Mouse (Mus musculus): ENCODE data around the gene Tshz2. TPM values are rescaled to one million over a fixed set of nuclear protein-coding genes. Genes with fewer than 3 reads are reported as not detected.

The Tshz2 gene
- polyA plus RNA-seq, 1 experiment from 2014 or later, result 5.1 TPM

- peaks cover 32% of the 10 kb centered on the region for H3K4me1 ChIP-seq (replicated peaks)
- no peaks in the 10 kb centered on the region for H3K27me3 ChIP-seq (ENCODE audit: insufficient read depth, poor library complexity, severe bottlenecking)
- H3K9me3 ChIP-seq, result no peaks in the 10 kb centered on the region
- H3K27ac ChIP-seq, result peak overlapping the region; percentile 59
- WGBS, result 58% methylated on average over 16 of the region's 16 CpGs
- H3K4me3 ChIP-seq, result no peak overlapping the region
- no peaks in the 10 kb centered on the region for H3K36me3 ChIP-seq
- peak; percentile 15 for DNase-seq (ENCODE audit: low spot score)
Observed at GRCm38 (mm10) chr2:169728651-169729280, 96.0 kb downstream of the Tshz2 start.

GRCm38 (mm10) chr2:169730551-169730996 is 97.8 kb downstream of the Tshz2 start:
- H3K36me3 ChIP-seq, result no peaks in the 10 kb centered on the region
- no peak for DNase-seq (ENCODE audit: low spot score)
- WGBS, result 88% methylated on average over 7 of the region's 7 CpGs

GRCm38 (mm10) chr2:169734053-169734452 is 101.2 kb downstream of the Tshz2 start:
- H3K36me3 ChIP-seq, result no peaks in the 10 kb centered on the region
- H3K27me3 ChIP-seq (ENCODE audit: insufficient read depth, poor library complexity, severe bottlenecking), result no peaks in the 10 kb centered on the region
- H3K9me3 ChIP-seq, result no peaks in the 10 kb centered on the region
- H3K27ac ChIP-seq, result no peak overlapping the region
- H3K4me1 ChIP-seq (replicated peaks), result peaks cover 18% of the 10 kb centered on the region
- no peak overlapping the region for H3K4me3 ChIP-seq
- WGBS, result 75% methylated on average over 7 of the region's 7 CpGs
- DNase-seq (ENCODE audit: low spot score), result no peak

More at GRCm38 (mm10) chr2:169730551-169730996, 97.8 kb downstream of the Tshz2 start:
- no peaks in the 10 kb centered on the region for H3K27me3 ChIP-seq (ENCODE audit: insufficient read depth, poor library complexity, severe bottlenecking)
- H3K27ac ChIP-seq, result no peak overlapping the region
- peaks cover 30% of the 10 kb centered on the region for H3K4me1 ChIP-seq (replicated peaks)
- no peaks in the 10 kb centered on the region for H3K9me3 ChIP-seq
- H3K4me3 ChIP-seq, result no peak overlapping the region

DNA sequence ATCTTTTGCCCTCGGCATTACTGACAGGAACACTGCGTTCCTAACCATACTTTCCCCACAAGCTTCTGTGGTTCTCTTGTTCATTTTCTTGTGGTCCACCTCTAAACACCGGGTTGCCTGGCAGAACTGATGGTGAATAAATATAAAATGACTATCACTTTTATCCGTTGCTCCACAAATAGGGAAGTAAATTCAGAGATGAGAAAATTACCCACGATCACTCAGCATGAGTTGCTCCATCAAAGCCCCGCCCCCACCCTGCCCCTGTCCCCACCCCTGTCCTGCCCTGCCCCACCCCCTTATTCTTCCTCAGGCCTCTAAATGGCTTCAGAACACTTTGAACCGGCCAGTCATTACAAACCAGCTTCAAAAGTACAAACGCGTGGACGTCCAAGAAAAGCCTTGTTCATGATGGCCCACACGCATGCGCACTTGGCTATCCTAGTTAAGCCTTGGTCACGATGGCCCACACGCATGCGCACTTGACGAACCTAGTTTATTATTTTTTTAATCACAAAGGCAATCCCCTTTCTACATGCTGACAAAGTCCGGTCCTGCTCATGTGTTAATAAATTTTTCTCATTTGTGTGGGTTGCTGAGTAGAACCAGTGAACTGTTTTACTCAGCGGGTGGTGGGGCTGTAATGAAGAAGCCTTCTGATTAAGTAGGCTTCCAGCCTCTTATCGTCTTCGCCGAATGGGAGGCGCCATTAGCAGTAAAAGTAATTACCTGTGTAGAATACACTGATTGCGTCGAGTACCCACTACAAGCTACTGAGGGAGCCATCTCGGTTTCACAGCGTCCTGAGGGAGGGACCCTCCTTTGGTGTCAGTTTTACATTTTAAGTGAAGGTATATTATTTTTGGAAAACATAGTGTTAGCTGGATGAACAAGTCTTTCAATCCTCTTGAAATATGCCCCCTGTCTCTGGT is 102.9 kb downstream of the Tshz2 start:
- H3K4me3 ChIP-seq, result no peak overlapping the region
- no peaks in the 10 kb centered on the region for H3K27me3 ChIP-seq (ENCODE audit: insufficient read depth, poor library complexity, severe bottlenecking)
- no peak for DNase-seq (ENCODE audit: low spot score)
- no peak overlapping the region for H3K27ac ChIP-seq
- H3K9me3 ChIP-seq, result no peaks in the 10 kb centered on the region
- peaks cover 14% of the 10 kb centered on the region for H3K4me1 ChIP-seq (replicated peaks)
- WGBS, result 93% methylated on average over 26 of the region's 26 CpGs
- no peaks in the 10 kb centered on the region for H3K36me3 ChIP-seq

- no peaks in the 10 kb centered on the region for H3K4me1 ChIP-seq (replicated peaks)
- no peaks in the 10 kb centered on the region for H3K9me3 ChIP-seq
- no peak for DNase-seq (ENCODE audit: low spot score)
- no peak overlapping the region for H3K27ac ChIP-seq
- no peaks in the 10 kb centered on the region for H3K27me3 ChIP-seq (ENCODE audit: insufficient read depth, poor library complexity, severe bottlenecking)
- 93% methylated on average over 10 of the region's 10 CpGs for WGBS
- no peak overlapping the region for H3K4me3 ChIP-seq
- no peaks in the 10 kb centered on the region for H3K36me3 ChIP-seq
Observed at GRCm38 (mm10) chr2:169740996-169741395, 108.2 kb downstream of the Tshz2 start.

DNA sequence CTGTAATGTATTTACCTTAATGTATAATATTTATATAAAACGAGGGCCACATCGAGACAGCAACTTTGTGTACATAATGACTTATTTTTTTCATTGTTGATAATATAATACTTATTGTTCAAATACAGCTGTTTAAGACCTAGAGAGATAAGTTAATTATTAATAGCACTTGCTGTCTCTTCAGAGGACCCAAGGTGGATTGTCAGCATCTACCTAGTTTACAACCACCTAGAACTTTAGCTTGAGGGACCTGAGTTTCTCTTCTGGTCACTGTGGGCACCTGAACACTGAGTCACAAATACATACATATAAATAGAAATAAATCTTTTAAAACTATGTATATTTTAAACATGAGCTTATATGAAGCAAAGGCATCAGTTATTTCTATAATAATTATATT is 110.0 kb downstream of the Tshz2 start:
- H3K9me3 ChIP-seq, result no peaks in the 10 kb centered on the region
- no peaks in the 10 kb centered on the region for H3K4me1 ChIP-seq (replicated peaks)
- 90% methylated on average over 2 of the region's 2 CpGs for WGBS
- H3K4me3 ChIP-seq, result no peak overlapping the region
- H3K27me3 ChIP-seq (ENCODE audit: insufficient read depth, poor library complexity, severe bottlenecking), result no peaks in the 10 kb centered on the region
- DNase-seq (ENCODE audit: low spot score), result no peak
- H3K36me3 ChIP-seq, result no peaks in the 10 kb centered on the region
- no peak overlapping the region for H3K27ac ChIP-seq

DNA sequence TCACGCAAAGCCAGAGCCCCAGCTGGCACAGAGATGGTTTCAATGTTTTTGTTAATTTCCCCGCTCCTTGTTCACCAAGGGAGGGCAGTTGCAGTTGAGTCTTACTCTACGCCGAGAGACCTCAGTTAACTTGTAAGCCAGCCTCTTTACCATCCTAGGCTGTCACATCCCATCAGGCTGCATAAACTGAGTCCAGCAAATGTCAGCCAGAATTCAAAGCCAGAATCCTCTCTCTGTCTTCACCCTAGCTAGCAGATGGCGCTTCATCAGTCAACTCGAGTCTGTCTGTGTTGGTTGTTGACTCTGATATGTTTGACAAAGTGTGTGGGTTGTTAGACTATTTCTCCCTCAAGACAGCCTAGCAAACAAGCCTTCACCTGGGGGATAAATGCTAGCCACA is 110.5 kb downstream of the Tshz2 start:
- no peaks in the 10 kb centered on the region for H3K9me3 ChIP-seq
- no peak for DNase-seq (ENCODE audit: low spot score)
- no peak overlapping the region for H3K27ac ChIP-seq
- no peaks in the 10 kb centered on the region for H3K27me3 ChIP-seq (ENCODE audit: insufficient read depth, poor library complexity, severe bottlenecking)
- H3K4me3 ChIP-seq, result no peak overlapping the region
- 83% methylated on average over 6 of the region's 6 CpGs for WGBS
- no peaks in the 10 kb centered on the region for H3K4me1 ChIP-seq (replicated peaks)
- H3K36me3 ChIP-seq, result no peaks in the 10 kb centered on the region

GRCm38 (mm10) chr2:169743910-169744309 is 111.1 kb downstream of the Tshz2 start:
- Histone ChIP-seq H3K9me3 (no peaks in the 10 kb centered on the region), H3K27me3 (ENCODE audit: insufficient read depth, poor library complexity, severe bottlenecking) (no peaks in the 10 kb centered on the region), H3K36me3 (no peaks in the 10 kb centered on the region), H3K4me1 (replicated peaks) (no peaks in the 10 kb centered on the region), H3K4me3 (no peak overlapping the region), H3K27ac (no peak overlapping the region)
- no peak for DNase-seq (ENCODE audit: low spot score)
- 86% methylated on average over 4 of the region's 4 CpGs for WGBS

GRCm38 (mm10) chr2:169747114-169747642 is 114.4 kb downstream of the Tshz2 start:
- H3K4me3 ChIP-seq, result no peak overlapping the region
- H3K36me3 ChIP-seq, result no peaks in the 10 kb centered on the region
- H3K4me1 ChIP-seq (replicated peaks), result peaks cover 11% of the 10 kb centered on the region
- H3K9me3 ChIP-seq, result no peaks in the 10 kb centered on the region
- 82% methylated on average over 7 of the region's 7 CpGs for WGBS
- no peak for DNase-seq (ENCODE audit: low spot score)
- no peak overlapping the region for H3K27ac ChIP-seq
- no peaks in the 10 kb centered on the region for H3K27me3 ChIP-seq (ENCODE audit: insufficient read depth, poor library complexity, severe bottlenecking)

DNA sequence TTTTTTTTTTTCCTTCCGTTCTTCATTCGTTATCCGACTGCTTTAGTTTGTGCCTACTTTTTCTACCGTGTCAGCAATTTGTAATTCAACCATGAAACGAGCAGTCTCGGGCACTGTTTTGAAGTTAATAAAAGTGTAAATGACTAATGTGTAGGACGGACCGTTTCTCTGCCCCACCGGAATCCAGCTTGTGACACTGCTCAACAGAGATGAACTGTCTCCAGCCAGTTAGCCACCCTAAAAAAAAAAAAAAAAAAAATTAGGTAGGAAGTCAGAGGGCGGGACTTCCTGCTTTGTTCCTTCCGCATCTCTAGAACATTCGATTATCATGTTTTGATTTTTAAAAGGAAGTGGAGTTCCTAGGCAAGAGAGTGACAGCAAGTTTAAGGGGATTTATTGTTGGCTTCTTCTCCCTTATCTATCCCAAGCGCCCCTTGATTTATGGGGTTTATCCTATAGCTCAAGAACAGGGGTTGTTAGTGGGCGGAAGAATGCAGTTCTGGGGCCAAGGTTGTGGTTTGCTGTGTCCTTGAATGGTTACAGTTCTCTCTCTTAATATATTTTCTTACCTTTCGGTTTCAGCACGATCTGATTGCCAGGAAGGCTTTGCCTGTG is 116.6 kb downstream of the Tshz2 start:
- Histone ChIP-seq H3K4me3 (no peak overlapping the region), H3K36me3 (no peaks in the 10 kb centered on the region), H3K27ac (no peak overlapping the region), H3K27me3 (ENCODE audit: insufficient read depth, poor library complexity, severe bottlenecking) (no peaks in the 10 kb centered on the region), H3K9me3 (no peaks in the 10 kb centered on the region), H3K4me1 (replicated peaks) (peaks cover 11% of the 10 kb centered on the region)
- DNase-seq (ENCODE audit: low spot score), result no peak
- 90% methylated on average over 16 of the region's 16 CpGs for WGBS

DNA sequence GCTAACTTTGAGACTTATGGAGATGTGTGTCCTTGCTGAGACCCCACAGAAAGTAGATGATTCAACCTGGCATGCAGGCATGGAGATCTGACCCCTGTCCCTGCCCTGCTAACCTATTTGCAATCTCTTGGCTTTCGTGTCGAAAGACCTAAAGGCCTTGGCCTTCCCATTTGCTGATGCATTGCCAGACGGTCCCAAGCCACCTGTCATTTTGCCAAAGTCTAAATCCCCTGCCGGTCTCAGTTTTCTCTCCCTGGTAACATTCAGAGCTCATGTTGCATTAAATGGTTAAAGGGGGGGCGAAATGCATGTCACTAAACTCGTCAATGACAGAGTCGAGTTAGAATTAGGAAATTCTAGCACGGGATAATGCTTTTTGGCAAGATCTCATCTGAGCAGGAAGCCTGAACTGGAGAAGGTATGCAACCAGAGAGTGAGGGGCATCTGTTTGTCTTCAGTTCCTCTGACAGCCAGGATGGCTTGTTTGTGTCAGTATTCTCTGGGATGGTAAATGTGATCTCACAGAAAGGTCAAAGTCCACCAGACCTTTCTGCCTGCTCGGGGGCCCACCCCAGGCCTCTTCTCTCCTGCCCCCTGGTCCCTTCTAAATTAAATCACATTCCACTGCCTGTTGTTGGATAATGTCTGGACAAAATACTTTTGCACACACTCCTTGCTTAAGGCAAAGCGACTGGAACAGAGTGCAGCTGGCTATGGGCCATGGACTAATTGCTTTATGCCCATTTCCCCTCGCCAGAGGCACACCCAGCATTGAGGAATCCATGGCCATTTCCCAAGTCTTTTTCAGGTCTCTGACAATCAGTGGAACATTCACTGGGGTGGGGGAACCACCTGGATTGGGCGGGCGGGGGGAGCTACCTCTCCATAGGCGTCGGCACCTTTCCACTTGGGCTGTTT is 118.0 kb downstream of the Tshz2 start:
- WGBS, result 56% methylated on average over 15 of the region's 15 CpGs
- Histone ChIP-seq H3K36me3 (no peaks in the 10 kb centered on the region), H3K4me3 (no peak overlapping the region), H3K27me3 (ENCODE audit: insufficient read depth, poor library complexity, severe bottlenecking) (no peaks in the 10 kb centered on the region), H3K9me3 (no peaks in the 10 kb centered on the region), H3K4me1 (replicated peaks) (peaks cover 19% of the 10 kb centered on the region), H3K27ac (0 out of 2 replicates have a peak overlapping the region, but pooled peaks have one; percentile 30)
- DNase-seq (ENCODE audit: low spot score), result peak; percentile 29

DNA sequence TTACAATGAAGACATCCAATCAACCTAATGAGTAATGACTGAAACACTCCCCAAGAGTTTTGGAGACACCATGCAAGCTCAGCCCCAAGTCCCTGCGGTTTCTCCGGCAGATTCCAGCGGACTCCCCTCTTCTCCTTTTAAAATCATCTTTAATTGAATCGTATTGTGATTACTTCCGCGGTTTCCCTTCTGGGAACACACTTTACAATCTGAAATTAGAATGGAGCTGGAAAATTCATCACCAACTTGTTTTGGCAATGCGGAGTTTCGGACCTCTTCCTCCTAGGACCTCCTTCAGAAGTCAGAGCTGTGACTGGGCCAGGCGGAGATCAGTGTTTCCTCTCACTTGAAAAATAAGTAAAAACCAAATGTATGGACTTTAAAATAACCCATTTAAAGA is 119.3 kb downstream of the Tshz2 start:
- DNase-seq (ENCODE audit: low spot score), result no peak
- WGBS, result 90% methylated on average over 9 of the region's 9 CpGs
- no peaks in the 10 kb centered on the region for H3K27me3 ChIP-seq (ENCODE audit: insufficient read depth, poor library complexity, severe bottlenecking)
- H3K9me3 ChIP-seq, result no peaks in the 10 kb centered on the region
- no peak overlapping the region for H3K4me3 ChIP-seq
- H3K27ac ChIP-seq, result no peak overlapping the region
- peaks cover 20% of the 10 kb centered on the region for H3K4me1 ChIP-seq (replicated peaks)
- no peaks in the 10 kb centered on the region for H3K36me3 ChIP-seq

Data from hindbrain, embryonic 10.5 days (tissue).